Mouse (Mus musculus) spleen, adult 2 months (tissue): ENCODE measurements around the gene Ubap2l. TPM values are rescaled to one million over a fixed set of nuclear protein-coding genes. Genes with fewer than 3 reads are reported as not detected.

Source experiments
- DNase-seq, 2 experiments: peaks; one replicate each; pipeline versions ENCODE4 v3.0.0 to v3.0.0-alpha.2; 2012 to 2021; ENCODE audit warnings: low spot score in 2 of 2, low read depth in 1 of 2
- H3K27ac ChIP-seq: fragments of 200-500 bp; 2 replicates; pipeline ENCODE4 v1.5.1; 2012; ENCODE audit warnings: low read length, inconsistent platforms; ENCODE audit not compliant: insufficient read depth
- H3K27me3 ChIP-seq: fragments of 200-500 bp; 2 replicates; pipeline ENCODE4 v1.6.1; 2012; ENCODE audit warnings: mild to moderate bottlenecking, moderate library complexity, low read length, inconsistent platforms; ENCODE audit not compliant: control insufficient read depth, insufficient read depth
- H3K36me3 ChIP-seq: fragments of 200-500 bp; 2 replicates; pipeline ENCODE4 v1.6.1; 2012; ENCODE audit warnings: mild to moderate bottlenecking, low read length, inconsistent platforms; ENCODE audit not compliant: control insufficient read depth, insufficient read depth
- H3K4me1 ChIP-seq: fragments of 200-500 bp; 2 replicates; pipeline ENCODE4 v1.6.1; 2011; ENCODE audit warnings: inconsistent platforms; ENCODE audit not compliant: control insufficient read depth, insufficient read depth, insufficient read length
- H3K4me3 ChIP-seq: fragments of 200-500 bp; 2 replicates; pipeline ENCODE4 v1.5.1; 2011; ENCODE audit warnings: mild to moderate bottlenecking, inconsistent platforms; ENCODE audit not compliant: insufficient read depth, insufficient read length; ENCODE audit errors: extremely low read depth
- CTCF ChIP-seq: fragments of 200-500 bp; IDR thresholded peaks from 2 replicates; pipeline ENCODE4 v1.5.1; 2011; ENCODE audit warnings: mild to moderate bottlenecking, inconsistent platforms; ENCODE audit not compliant: insufficient read depth, insufficient read length, insufficient replicate concordance; ENCODE audit errors: extremely low read depth
- POLR2A ChIP-seq: fragments of 200-500 bp; IDR thresholded peaks from 2 replicates; pipeline ENCODE4 v1.6.1; 2011; ENCODE audit warnings: low read depth, low read length, inconsistent platforms
- WGBS: fragments of 180-500 bp; shearing (Covaris S2); methylation state at CpG from one replicate; pipeline ENCODE4 v1.1.7; 2018; 5-methylcytosine and 5-hydroxymethylcytosine counted together
- polyA plus RNA-seq: library from polyadenylated mRNA; depleted of rRNA; stranded (reverse); fragments of >200 nt; gene quantifications from 2 replicates; pipeline ENCODE4 v1.2.3, GENCODE M21; 2012

Gene Ubap2l
- polyA plus RNA-seq, 1 experiment: 81.5 TPM

- H3K4me3 ChIP-seq: no peak overlapping the region
- DNase-seq: no peak
- peaks cover 2% of the 10 kb centered on the region for H3K4me1 ChIP-seq
- WGBS: 64% methylated on average over 3 of the region's 3 CpGs
- H3K36me3 ChIP-seq: peaks cover 3% of the 10 kb centered on the region; the same call in 1 of the 2 replicates
- TF ChIP-seq POLR2A (no peak), CTCF (no peak)
- no peak overlapping the region for H3K27ac ChIP-seq
- no peaks in the 10 kb centered on the region; the same call in 1 of the 2 replicates for H3K27me3 ChIP-seq
Observed at GRCm38 (mm10) chr3:90049691-90050090, 2.7 kb downstream of the Ubap2l start.

DNA sequence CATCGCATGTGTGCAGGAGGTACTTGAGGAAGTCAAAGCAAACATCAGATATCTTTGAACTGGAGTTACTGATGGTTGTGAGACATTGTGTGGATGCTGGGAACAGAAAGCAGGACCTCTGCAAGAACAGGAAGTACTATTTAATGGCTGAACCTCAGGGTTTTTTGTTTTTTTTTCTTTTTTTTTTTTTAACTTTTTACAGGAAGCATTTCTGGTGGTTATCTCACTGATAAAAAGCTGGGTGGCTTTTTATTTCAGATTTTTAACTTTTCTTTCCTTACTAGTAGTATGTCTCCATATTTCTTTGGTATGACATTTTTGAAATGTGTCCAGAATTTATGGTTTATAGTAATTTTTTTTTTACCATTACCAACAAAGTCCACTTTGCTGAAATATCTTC, 16.2 kb downstream of the Ubap2l start:
- H3K27me3 ChIP-seq: no peaks in the 10 kb centered on the region
- peaks cover 41% of the 10 kb centered on the region for H3K36me3 ChIP-seq
- H3K4me1 ChIP-seq: no peaks in the 10 kb centered on the region
- no peak overlapping the region for H3K27ac ChIP-seq
- WGBS: 89% methylated on average over 1 of the region's 1 CpGs
- TF ChIP-seq CTCF (no peak), POLR2A (no peak)
- H3K4me3 ChIP-seq: no peak overlapping the region
- DNase-seq: no peak

DNA sequence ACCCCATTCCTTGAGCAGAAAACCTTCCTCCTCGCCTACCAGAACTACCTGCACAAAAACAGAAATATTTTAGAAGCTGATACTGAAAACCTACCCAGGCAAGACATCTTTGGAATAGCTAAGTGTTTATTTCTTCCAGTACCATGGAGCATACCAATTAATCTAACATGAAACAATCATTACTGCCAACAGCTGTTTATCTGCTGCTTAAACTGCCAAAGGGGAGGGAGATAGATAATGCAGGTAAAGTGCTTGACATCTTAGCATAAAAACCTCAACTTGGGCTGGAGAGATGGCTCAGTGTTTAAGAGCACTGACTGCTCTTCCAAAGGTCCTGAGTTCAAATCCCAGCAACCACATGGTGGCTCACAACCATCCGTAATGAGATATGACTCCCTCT, 17.8 kb downstream of the Ubap2l start:
- no peak for TF ChIP-seq POLR2A
- TF ChIP-seq CTCF: no peak
- Histone ChIP-seq H3K4me1 (no peaks in the 10 kb centered on the region), H3K27me3 (no peaks in the 10 kb centered on the region), H3K4me3 (no peak overlapping the region), H3K27ac (no peak overlapping the region), H3K36me3 (peaks cover 40% of the 10 kb centered on the region)
- DNase-seq: no peak
- 96% methylated on average over 2 of the region's 2 CpGs for WGBS

- Histone ChIP-seq H3K4me1 (no peaks in the 10 kb centered on the region), H3K4me3 (no peak overlapping the region), H3K27ac (no peak overlapping the region), H3K36me3 (peaks cover 61% of the 10 kb centered on the region), H3K27me3 (no peaks in the 10 kb centered on the region)
- TF ChIP-seq POLR2A (no peak), CTCF (no peak)
- 65% methylated on average over 4 of the region's 4 CpGs for WGBS
- no peak for DNase-seq
Observed at GRCm38 (mm10) chr3:90016626-90017025, 35.8 kb downstream of the Ubap2l start.

- 93% methylated on average over 2 of the region's 2 CpGs for WGBS
- Histone ChIP-seq H3K4me3 (no peak overlapping the region), H3K36me3 (peaks cover 51% of the 10 kb centered on the region), H3K27ac (no peak overlapping the region), H3K27me3 (no peaks in the 10 kb centered on the region), H3K4me1 (no peaks in the 10 kb centered on the region)
- DNase-seq: no peak
- TF ChIP-seq CTCF: no peak
- no peak for TF ChIP-seq POLR2A
Observed at GRCm38 (mm10) chr3:90010291-90010690, 42.1 kb downstream of the Ubap2l start.

- no peak for DNase-seq
- no peak overlapping the region for H3K27ac ChIP-seq
- TF ChIP-seq CTCF (no peak), POLR2A (no peak)
- peaks cover 3% of the 10 kb centered on the region; the same call in 1 of the 2 replicates for H3K4me1 ChIP-seq
- H3K27me3 ChIP-seq: no peaks in the 10 kb centered on the region
- no peak overlapping the region for H3K4me3 ChIP-seq
- peaks cover 32% of the 10 kb centered on the region for H3K36me3 ChIP-seq
- 78% methylated on average over 3 of the region's 3 CpGs for WGBS
Observed at GRCm38 (mm10) chr3:90004091-90004796, 48.2 kb downstream of the Ubap2l start.

DNA sequence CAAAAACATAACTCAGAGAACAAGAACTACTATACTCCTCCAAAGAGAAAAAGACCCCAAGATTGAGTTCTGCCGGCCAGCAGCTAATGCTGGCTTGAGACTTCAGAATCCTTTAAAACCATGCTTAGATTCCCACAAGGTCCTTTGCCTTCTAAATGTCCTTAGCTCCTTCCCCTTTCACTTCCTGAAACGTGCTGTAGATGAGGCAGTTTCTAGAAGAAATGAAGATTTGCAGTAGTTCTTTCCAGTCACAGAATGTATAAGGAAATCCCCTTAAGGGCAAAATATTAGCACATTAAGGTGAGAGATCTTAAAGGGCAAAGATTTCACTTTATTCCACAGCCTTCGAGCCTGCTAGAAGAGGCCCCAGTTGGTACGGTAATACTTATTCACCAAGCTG, 52.6 kb downstream of the Ubap2l start:
- Histone ChIP-seq H3K27me3 (no peaks in the 10 kb centered on the region), H3K4me1 (peaks cover 3% of the 10 kb centered on the region; the same call in 1 of the 2 replicates), H3K36me3 (peaks cover 15% of the 10 kb centered on the region), H3K27ac (peak overlapping the region; percentile 92; the same call in 1 of the 2 replicates), H3K4me3 (no peak overlapping the region)
- no peak for TF ChIP-seq CTCF
- no peak for TF ChIP-seq POLR2A
- no peak for DNase-seq
- WGBS: 70% methylated on average over 4 of the region's 4 CpGs
